Mouse (Mus musculus): ENCODE data around the gene Hsph1. TPM values are rescaled to one million over a fixed set of nuclear protein-coding genes. Genes with fewer than 3 reads are reported as not detected.

Hsph1 gene
- polyA plus RNA-seq, 1 experiment, result 6.6 TPM

GRCm38 (mm10) chr5:149612165-149612518, 24.0 kb downstream of the Hsph1 start:
- TF ChIP-seq POLR2A (IDR thresholded peaks at IDR 0.05; ENCODE audit: low read depth, low read length), result no peak
- no peak for TF ChIP-seq CTCF (IDR thresholded peaks at IDR 0.05; ENCODE audit: extremely low read depth, insufficient read length, insufficient replicate concordance, low read depth, low read length)
- H3K36me3 ChIP-seq (ENCODE audit: control insufficient read depth, insufficient read depth, low read length), result peaks cover 12% of the 10 kb centered on the region
- WGBS, result 77% methylated on average over 3 of the region's 3 CpGs
- no peak overlapping the region for H3K4me3 ChIP-seq (ENCODE audit: low read depth, low read length)
- no peaks in the 10 kb centered on the region for H3K27me3 ChIP-seq (ENCODE audit: control insufficient read depth, insufficient read depth, low read length)
- H3K27ac ChIP-seq (ENCODE audit: insufficient read depth, low read depth, low read length), result no peak overlapping the region
- no peaks in the 10 kb centered on the region for H3K4me1 ChIP-seq (ENCODE audit: control insufficient read depth, insufficient read depth, insufficient read length, low read length)

- Histone ChIP-seq H3K36me3 (ENCODE audit: control insufficient read depth, insufficient read depth, low read length) (peaks cover 7% of the 10 kb centered on the region), H3K27me3 (ENCODE audit: control insufficient read depth, insufficient read depth, low read length) (no peaks in the 10 kb centered on the region), H3K4me3 (ENCODE audit: low read depth, low read length) (no peak overlapping the region), H3K27ac (ENCODE audit: insufficient read depth, low read depth, low read length) (no peak overlapping the region), H3K4me1 (ENCODE audit: control insufficient read depth, insufficient read depth, insufficient read length, low read length) (no peaks in the 10 kb centered on the region)
- no peak for TF ChIP-seq POLR2A (IDR thresholded peaks at IDR 0.05; ENCODE audit: low read depth, low read length)
- no peak for TF ChIP-seq CTCF (IDR thresholded peaks at IDR 0.05; ENCODE audit: extremely low read depth, insufficient read length, insufficient replicate concordance, low read depth, low read length)
- WGBS, result 66% methylated on average over 16 of the region's 16 CpGs
These were observed 24.6 kb downstream of the Hsph1 start for GRCm38 (mm10) chr5:149611476-149612164.

GRCm38 (mm10) chr5:149607083-149607720, 29.0 kb downstream of the Hsph1 start:
- 70% methylated on average over 8 of the region's 8 CpGs for WGBS
- Histone ChIP-seq H3K4me3 (ENCODE audit: low read depth, low read length) (no peak overlapping the region), H3K27me3 (ENCODE audit: control insufficient read depth, insufficient read depth, low read length) (no peaks in the 10 kb centered on the region), H3K36me3 (ENCODE audit: control insufficient read depth, insufficient read depth, low read length) (no peaks in the 10 kb centered on the region), H3K4me1 (ENCODE audit: control insufficient read depth, insufficient read depth, insufficient read length, low read length) (no peaks in the 10 kb centered on the region), H3K27ac (ENCODE audit: insufficient read depth, low read depth, low read length) (no peak overlapping the region)
- TF ChIP-seq CTCF (IDR thresholded peaks at IDR 0.05; ENCODE audit: extremely low read depth, insufficient read length, insufficient replicate concordance, low read depth, low read length) (no peak), POLR2A (IDR thresholded peaks at IDR 0.05; ENCODE audit: low read depth, low read length) (no peak)

DNA sequence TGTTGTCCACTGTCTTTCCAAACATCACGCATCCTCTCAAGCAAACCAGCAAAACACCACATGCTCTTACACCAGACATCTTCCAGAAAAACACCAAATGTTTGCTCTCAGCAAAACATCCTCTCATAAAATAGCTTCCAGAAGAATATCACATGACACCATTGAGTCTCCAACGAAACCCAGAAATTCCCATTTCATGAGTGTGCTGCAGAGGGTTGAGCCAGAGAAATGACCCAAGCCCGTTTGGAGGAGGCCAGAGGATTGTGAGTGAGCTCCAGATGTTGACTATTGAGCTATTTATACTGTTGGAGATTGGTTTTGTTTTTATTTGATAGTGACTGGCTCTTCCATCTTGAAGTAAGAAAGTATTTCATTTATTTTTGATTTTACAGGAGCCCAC, 32.9 kb downstream of the Hsph1 start:
- Histone ChIP-seq H3K27ac (ENCODE audit: insufficient read depth, low read depth, low read length) (no peak overlapping the region), H3K4me1 (ENCODE audit: control insufficient read depth, insufficient read depth, insufficient read length, low read length) (no peaks in the 10 kb centered on the region), H3K27me3 (ENCODE audit: control insufficient read depth, insufficient read depth, low read length) (no peaks in the 10 kb centered on the region), H3K4me3 (ENCODE audit: low read depth, low read length) (no peak overlapping the region), H3K36me3 (ENCODE audit: control insufficient read depth, insufficient read depth, low read length) (no peaks in the 10 kb centered on the region)
- TF ChIP-seq POLR2A (IDR thresholded peaks at IDR 0.05; ENCODE audit: low read depth, low read length) (no peak), CTCF (IDR thresholded peaks at IDR 0.05; ENCODE audit: extremely low read depth, insufficient read length, insufficient replicate concordance, low read depth, low read length) (no peak)
- WGBS, result 65% methylated on average over 3 of the region's 3 CpGs

- H3K4me1 ChIP-seq (ENCODE audit: control insufficient read depth, insufficient read depth, insufficient read length, low read length), result no peaks in the 10 kb centered on the region
- no peak for TF ChIP-seq POLR2A (IDR thresholded peaks at IDR 0.05; ENCODE audit: low read depth, low read length)
- TF ChIP-seq CTCF (IDR thresholded peaks at IDR 0.05; ENCODE audit: extremely low read depth, insufficient read length, insufficient replicate concordance, low read depth, low read length), result no peak
- no peaks in the 10 kb centered on the region for H3K27me3 ChIP-seq (ENCODE audit: control insufficient read depth, insufficient read depth, low read length)
- no peak overlapping the region for H3K4me3 ChIP-seq (ENCODE audit: low read depth, low read length)
- 90% methylated on average over 3 of the region's 3 CpGs for WGBS
- no peaks in the 10 kb centered on the region for H3K36me3 ChIP-seq (ENCODE audit: control insufficient read depth, insufficient read depth, low read length)
- no peak overlapping the region for H3K27ac ChIP-seq (ENCODE audit: insufficient read depth, low read depth, low read length)
These were observed 34.2 kb downstream of the Hsph1 start for GRCm38 (mm10) chr5:149601996-149602395.

DNA sequence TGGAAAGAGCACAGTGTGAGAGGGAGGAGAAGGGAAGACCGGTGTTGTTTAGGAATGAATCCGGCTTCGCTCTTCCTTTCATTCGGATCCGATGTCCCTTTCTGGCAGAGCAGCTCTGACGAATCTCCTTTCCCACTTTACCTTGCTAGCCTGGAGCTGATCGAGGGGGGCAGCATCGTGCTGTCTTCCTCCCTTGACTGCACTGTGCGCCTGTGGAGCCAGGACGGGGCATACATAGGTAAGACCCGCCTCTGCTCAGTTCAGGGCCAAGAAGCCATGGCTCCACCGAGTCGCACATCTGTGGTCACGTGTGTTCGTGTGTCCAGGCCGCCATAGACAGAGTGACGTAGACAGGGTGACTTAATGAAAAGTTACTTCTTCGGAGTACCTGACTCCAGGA, 38.8 kb downstream of the Hsph1 start:
- Histone ChIP-seq H3K4me3 (ENCODE audit: low read depth, low read length) (no peak overlapping the region), H3K27me3 (ENCODE audit: control insufficient read depth, insufficient read depth, low read length) (no peaks in the 10 kb centered on the region), H3K4me1 (ENCODE audit: control insufficient read depth, insufficient read depth, insufficient read length, low read length) (no peaks in the 10 kb centered on the region), H3K36me3 (ENCODE audit: control insufficient read depth, insufficient read depth, low read length) (no peaks in the 10 kb centered on the region), H3K27ac (ENCODE audit: insufficient read depth, low read depth, low read length) (no peak overlapping the region)
- no peak for TF ChIP-seq CTCF (IDR thresholded peaks at IDR 0.05; ENCODE audit: extremely low read depth, insufficient read length, insufficient replicate concordance, low read depth, low read length)
- WGBS, result 53% methylated on average over 18 of the region's 18 CpGs

DNA sequence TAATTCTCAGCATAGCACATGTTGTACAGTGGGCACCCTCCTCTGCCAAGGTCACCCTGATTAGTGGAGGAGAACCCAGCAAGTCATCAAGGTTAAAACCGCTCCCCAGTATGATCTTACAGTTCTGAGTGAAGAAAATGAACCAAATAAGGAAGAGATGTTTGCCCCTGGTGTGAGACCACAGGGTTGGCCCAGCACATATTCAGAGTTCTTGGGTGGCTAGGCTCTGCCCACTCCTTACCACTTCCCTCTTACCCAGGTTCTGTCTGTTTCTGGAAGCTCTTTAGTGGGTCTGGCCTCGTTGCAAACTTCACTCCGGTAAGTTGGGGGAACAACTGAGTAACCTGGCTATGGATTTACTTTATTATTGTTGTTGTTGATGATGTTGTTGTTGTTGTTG, 42.0 kb downstream of the Hsph1 start:
- WGBS, result 78% methylated on average over 3 of the region's 3 CpGs

More for the DNA sequence above, 42.0 kb downstream of the Hsph1 start:
- Histone ChIP-seq H3K27me3 (ENCODE audit: control insufficient read depth, insufficient read depth, low read length) (no peaks in the 10 kb centered on the region), H3K4me1 (ENCODE audit: control insufficient read depth, insufficient read depth, insufficient read length, low read length) (no peaks in the 10 kb centered on the region), H3K27ac (ENCODE audit: insufficient read depth, low read depth, low read length) (no peak overlapping the region), H3K4me3 (ENCODE audit: low read depth, low read length) (no peak overlapping the region), H3K36me3 (ENCODE audit: control insufficient read depth, insufficient read depth, low read length) (no peaks in the 10 kb centered on the region)
- TF ChIP-seq CTCF (IDR thresholded peaks at IDR 0.05; ENCODE audit: extremely low read depth, insufficient read length, insufficient replicate concordance, low read depth, low read length), result no peak
- TF ChIP-seq POLR2A (IDR thresholded peaks at IDR 0.05; ENCODE audit: low read depth, low read length), result no peak

Measured in small intestine, adult 2 months (tissue).